Mouse (Mus musculus): ENCODE measurements around the gene Efnb2.

The Efnb2 gene

GRCm38 (mm10) chr8:8611928-8612327, 49.1 kb downstream of the Efnb2 start:
- DNase-seq = peak; percentile 36

- peak; percentile 80 for DNase-seq
Measured at GRCm38 (mm10) chr8:8609791-8610190, 51.3 kb downstream of the Efnb2 start.

GRCm38 (mm10) chr8:8609141-8609540, 51.9 kb downstream of the Efnb2 start:
- peak; percentile 70 for DNase-seq

- DNase-seq = peak; percentile 40
Measured at GRCm38 (mm10) chr8:8605621-8606020, 55.4 kb downstream of the Efnb2 start.

- peak; percentile 95 for DNase-seq
Measured at GRCm38 (mm10) chr8:8603875-8604274, 57.2 kb downstream of the Efnb2 start.

GRCm38 (mm10) chr8:8602616-8603461, 58.2 kb downstream of the Efnb2 start:
- peak; percentile 93 for DNase-seq

- DNase-seq = peak; percentile 81
Measured at GRCm38 (mm10) chr8:8599931-8600330, 61.1 kb downstream of the Efnb2 start.

- peak; percentile 70 for DNase-seq
Measured at GRCm38 (mm10) chr8:8597434-8597833, 63.6 kb downstream of the Efnb2 start.

- peak; percentile 64 for DNase-seq
Measured at GRCm38 (mm10) chr8:8595831-8596611, 65.0 kb downstream of the Efnb2 start.

- DNase-seq = no peak
Measured at GRCm38 (mm10) chr8:8593812-8594211, 67.2 kb downstream of the Efnb2 start.

- DNase-seq = peak; percentile 73
Measured at GRCm38 (mm10) chr8:8593371-8593770, 67.7 kb downstream of the Efnb2 start.

- peak; percentile 64 for DNase-seq
Measured at GRCm38 (mm10) chr8:8592331-8592730, 68.7 kb downstream of the Efnb2 start.

- no peak for DNase-seq
Measured at GRCm38 (mm10) chr8:8583981-8584377, 77.1 kb downstream of the Efnb2 start.

- no peak for DNase-seq
Measured at GRCm38 (mm10) chr8:8583290-8583980, 77.6 kb downstream of the Efnb2 start.

GRCm38 (mm10) chr8:8577770-8578303, 83.2 kb downstream of the Efnb2 start:
- no peak for DNase-seq

GRCm38 (mm10) chr8:8576833-8577232, 84.2 kb downstream of the Efnb2 start:
- DNase-seq = peak; percentile 86

- DNase-seq = no peak
Measured at GRCm38 (mm10) chr8:8576286-8576685, 84.8 kb downstream of the Efnb2 start.

- no peak for DNase-seq
Measured at GRCm38 (mm10) chr8:8574521-8575499, 86.2 kb downstream of the Efnb2 start.

- DNase-seq = no peak
Measured at GRCm38 (mm10) chr8:8572272-8572671, 88.8 kb downstream of the Efnb2 start.

GRCm38 (mm10) chr8:8571625-8572215, 89.3 kb downstream of the Efnb2 start:
- no peak for DNase-seq

GRCm38 (mm10) chr8:8569280-8569679, 91.8 kb downstream of the Efnb2 start:
- no peak for DNase-seq

All from heart, adult 11 months (tissue).